Mouse (Mus musculus): ENCODE results near the gene Dnm3. TPM values are rescaled to one million over a fixed set of nuclear protein-coding genes. Genes with fewer than 3 reads are reported as not detected.

Dnm3 gene
- total RNA-seq, 2 experiments from 2014 or later = 3.4 to 5.9 TPM

GRCm38 (mm10) chr1:162328673-162329072, 149.2 kb downstream of the Dnm3 start:
- DNase-seq (ENCODE audit: low spot score) = no peak

GRCm38 (mm10) chr1:162327631-162328030, 150.2 kb downstream of the Dnm3 start:
- no peak for DNase-seq (ENCODE audit: low spot score)

- DNase-seq (ENCODE audit: low spot score) = no peak
These were observed 153.4 kb downstream of the Dnm3 start for GRCm38 (mm10) chr1:162324412-162324811.

- DNase-seq (ENCODE audit: low spot score) = peak; percentile 63
These were observed 154.7 kb downstream of the Dnm3 start for GRCm38 (mm10) chr1:162323142-162323541.

GRCm38 (mm10) chr1:162313451-162314276, 164.2 kb downstream of the Dnm3 start:
- DNase-seq (ENCODE audit: low spot score) = peak; percentile 48

- DNase-seq (ENCODE audit: low spot score) = no peak
These were observed 165.2 kb downstream of the Dnm3 start for GRCm38 (mm10) chr1:162312621-162313020.

- DNase-seq (ENCODE audit: low spot score) = no peak
These were observed 165.7 kb downstream of the Dnm3 start for GRCm38 (mm10) chr1:162312152-162312551.

GRCm38 (mm10) chr1:162305247-162305646, 172.6 kb downstream of the Dnm3 start:
- DNase-seq (ENCODE audit: low spot score) = no peak

GRCm38 (mm10) chr1:162302480-162302879, 175.4 kb downstream of the Dnm3 start:
- no peak for DNase-seq (ENCODE audit: low spot score)

GRCm38 (mm10) chr1:162299558-162300319, 178.1 kb downstream of the Dnm3 start:
- DNase-seq (ENCODE audit: low spot score) = peak; percentile 63

- DNase-seq (ENCODE audit: low spot score) = no peak
These were observed 179.3 kb downstream of the Dnm3 start for GRCm38 (mm10) chr1:162298527-162298926.

- DNase-seq (ENCODE audit: low spot score) = no peak
These were observed 182.4 kb downstream of the Dnm3 start for GRCm38 (mm10) chr1:162295443-162295842.

- no peak for DNase-seq (ENCODE audit: low spot score)
These were observed 183.3 kb downstream of the Dnm3 start for GRCm38 (mm10) chr1:162294572-162294910.

GRCm38 (mm10) chr1:162293732-162294571, 183.9 kb downstream of the Dnm3 start:
- DNase-seq (ENCODE audit: low spot score) = no peak

GRCm38 (mm10) chr1:162286910-162287309, 190.9 kb downstream of the Dnm3 start:
- no peak for DNase-seq (ENCODE audit: low spot score)

GRCm38 (mm10) chr1:162281981-162282381, 195.9 kb downstream of the Dnm3 start:
- DNase-seq (ENCODE audit: low spot score) = no peak

GRCm38 (mm10) chr1:162280052-162280451, 197.8 kb downstream of the Dnm3 start:
- DNase-seq (ENCODE audit: low spot score) = no peak

GRCm38 (mm10) chr1:162276011-162276410, 201.8 kb downstream of the Dnm3 start:
- peak; percentile 12 for DNase-seq (ENCODE audit: low spot score)

- DNase-seq (ENCODE audit: low spot score) = no peak
These were observed 203.1 kb downstream of the Dnm3 start for GRCm38 (mm10) chr1:162274674-162275248.

GRCm38 (mm10) chr1:162256912-162257607, 220.8 kb downstream of the Dnm3 start:
- DNase-seq (ENCODE audit: low spot score) = no peak

GRCm38 (mm10) chr1:162254944-162255343, 222.9 kb downstream of the Dnm3 start:
- DNase-seq (ENCODE audit: low spot score) = no peak
